Comparison of ENCODE assay signal across 12 mouse cellular contexts in genomic region chr13:53093407-53093806, GRCm38 (mm10).
"Had no signal": no experiment of that assay in that cellular context is flagged by ENCODE, and none has a peak within 500 bp of the region (broad histone marks: within the 10 kb centered on the region; RNA-seq: fewer than 3 reads in every experiment).

No protein-coding gene starts in this region.

- ATAC-seq: intestine, embryonic 15.5 days had no signal

- H3K4me2 ChIP-seq: intestine, embryonic 15.5 days; limb, embryonic 12.5 days; liver, embryonic 11.5 days; neural tube, embryonic 12.5 days had no signal

- H3K9me3 ChIP-seq: intestine, embryonic 15.5 days; limb, embryonic 12.5 days; midbrain, embryonic 10.5 days; neural tube, embryonic 12.5 days had no signal

- H3K27me3 ChIP-seq: intestine, embryonic 15.5 days; limb, embryonic 12.5 days; neural tube, embryonic 12.5 days had no signal

- H3K9ac ChIP-seq: intestine, embryonic 15.5 days; limb, embryonic 12.5 days; neural tube, embryonic 12.5 days had no signal

- H3K27ac ChIP-seq: intestine, embryonic 15.5 days; layer of hippocampus, adult 2 months; limb, embryonic 12.5 days; midbrain, embryonic 10.5 days; neural tube, embryonic 12.5 days had no signal

- DNase-seq: kidney, adult 18-20 months; kidney, postnatal 10 days; kidney, postnatal 4 days; lung, postnatal 14 days; midbrain, embryonic 14.5 days; thymus, postnatal 36 days had no signal

- H3K4me3 ChIP-seq: intestine, embryonic 15.5 days; layer of hippocampus, adult 2 months; limb, embryonic 12.5 days; midbrain, embryonic 10.5 days; neural tube, embryonic 12.5 days had no signal

- H3K36me3 ChIP-seq: intestine, embryonic 15.5 days; limb, embryonic 12.5 days; midbrain, embryonic 10.5 days; neural tube, embryonic 12.5 days had no signal

- H3K4me1 ChIP-seq: intestine, embryonic 15.5 days; neural tube, embryonic 12.5 days had no signal
